Mouse (Mus musculus) adrenal gland, adult (tissue): ENCODE measurements around the gene Scyl1.

Source experiments
- DNase-seq, 2 experiments: peaks; one replicate each; pipeline ENCODE4 v3.0.0; 2022 to 2023; ENCODE audit warnings: low spot score in 1 of 2; ENCODE audit not compliant: inconsistent age in 2 of 2

The Scyl1 gene

DNA sequence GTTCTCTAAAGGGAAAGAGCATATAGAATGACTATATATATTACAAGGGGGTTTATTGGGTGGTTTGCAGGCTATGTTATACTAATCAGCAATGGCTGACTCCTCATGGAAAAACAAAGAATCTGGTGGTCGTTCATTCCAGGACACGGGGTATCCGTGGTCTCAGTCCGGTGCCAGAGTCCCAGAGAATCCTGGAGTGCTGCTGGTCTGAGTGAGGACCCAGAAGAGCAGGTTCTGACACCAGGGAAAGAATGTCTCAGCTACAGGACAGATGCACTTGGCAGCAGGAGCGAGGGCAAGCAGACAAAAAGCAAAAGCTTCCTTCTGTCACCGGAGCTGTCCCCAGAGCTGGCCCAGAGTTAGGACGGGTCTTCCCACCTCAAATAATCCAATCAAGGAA is 17.4 kb upstream of the Scyl1 start:
- no peak for DNase-seq

GRCm38 (mm10) chr19:5787920-5788319 is 16.7 kb upstream of the Scyl1 start:
- peak in 1 of 2 experiments; percentile 4 for DNase-seq

GRCm38 (mm10) chr19:5787128-5787635 is 16.0 kb upstream of the Scyl1 start:
- peak; percentile 86 to 94 for DNase-seq

- peak; percentile 89 to 96 for DNase-seq
Observed at GRCm38 (mm10) chr19:5786441-5787114, 15.4 kb upstream of the Scyl1 start.

GRCm38 (mm10) chr19:5784958-5785577 is 13.8 kb upstream of the Scyl1 start:
- DNase-seq, result peak in 1 of 2 experiments; percentile 5

DNA sequence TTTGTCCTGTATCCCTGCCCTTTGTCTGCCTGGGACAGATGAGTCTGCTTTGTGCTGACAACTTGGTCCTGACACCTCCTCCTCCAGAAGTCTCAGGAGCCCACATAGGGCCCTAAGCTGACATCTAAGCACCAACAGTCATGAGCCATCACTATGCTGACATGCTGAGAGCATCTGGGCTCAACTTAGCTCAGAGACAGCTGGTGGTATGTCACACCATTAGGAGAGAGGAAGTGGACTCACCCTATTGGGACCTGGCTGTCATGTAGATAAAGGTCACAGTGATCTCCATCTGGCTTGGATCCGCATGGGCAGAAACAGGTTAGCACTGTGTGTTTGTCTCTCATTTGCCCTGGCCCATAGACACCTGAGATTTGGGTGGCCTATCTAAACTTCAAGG is 10.9 kb upstream of the Scyl1 start:
- DNase-seq, result peak in 1 of 2 experiments; percentile 4

GRCm38 (mm10) chr19:5781532-5781931 is 10.3 kb upstream of the Scyl1 start:
- DNase-seq, result peak; percentile 22 to 55

GRCm38 (mm10) chr19:5780203-5780602 is 9.0 kb upstream of the Scyl1 start:
- peak; percentile 50 to 74 for DNase-seq

- no peak for DNase-seq
Observed at GRCm38 (mm10) chr19:5778312-5778711, 7.1 kb upstream of the Scyl1 start.

- DNase-seq, result no peak
Observed at GRCm38 (mm10) chr19:5777387-5778032, 6.3 kb upstream of the Scyl1 start.

DNA sequence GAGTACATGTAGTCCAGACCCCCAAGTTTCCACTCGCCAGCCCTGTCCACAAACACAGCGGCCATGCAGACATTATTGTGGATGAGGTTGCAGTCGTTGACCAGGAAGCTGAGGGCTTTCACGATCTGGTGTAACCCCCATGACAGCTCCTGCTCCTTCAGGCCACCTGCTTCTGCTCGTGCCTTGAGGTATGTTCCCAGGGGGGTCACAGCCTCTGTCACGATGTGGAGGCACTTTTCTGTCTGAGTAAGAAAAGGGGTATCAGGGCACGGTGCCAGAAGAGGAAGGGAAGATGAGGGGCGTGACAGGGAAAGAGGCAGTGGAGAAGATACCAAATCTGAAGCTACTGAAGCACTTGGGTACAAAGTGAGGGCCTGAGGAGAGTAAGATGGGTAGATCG is 908 bp downstream of the Scyl1 start:
- DNase-seq, result no peak

- DNase-seq, result peak in 1 of 2 experiments; percentile 29
Observed at GRCm38 (mm10) chr19:5767271-5767670, 3.9 kb downstream of the Scyl1 start.

DNA sequence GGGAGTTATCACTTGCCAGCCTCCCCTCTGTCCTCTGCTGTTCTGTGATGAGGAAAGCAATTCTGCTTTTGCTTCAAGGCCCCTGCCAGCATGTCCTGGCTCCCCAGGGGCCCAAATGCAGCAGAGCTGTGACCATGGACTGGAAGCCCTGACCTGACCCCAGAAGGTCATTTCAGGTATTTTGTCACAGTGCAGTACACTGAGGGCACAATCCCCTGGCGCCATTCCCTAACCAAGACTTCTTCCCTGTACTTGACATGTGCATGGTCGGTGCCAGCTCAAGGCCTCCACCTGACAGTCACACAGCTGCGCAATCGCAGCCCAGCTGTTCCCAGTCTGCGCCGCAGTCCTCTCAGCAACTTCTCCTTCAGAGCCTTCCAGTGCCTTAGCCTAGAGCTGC is 8.1 kb downstream of the Scyl1 start:
- DNase-seq, result peak in 1 of 2 experiments; percentile 80

DNA sequence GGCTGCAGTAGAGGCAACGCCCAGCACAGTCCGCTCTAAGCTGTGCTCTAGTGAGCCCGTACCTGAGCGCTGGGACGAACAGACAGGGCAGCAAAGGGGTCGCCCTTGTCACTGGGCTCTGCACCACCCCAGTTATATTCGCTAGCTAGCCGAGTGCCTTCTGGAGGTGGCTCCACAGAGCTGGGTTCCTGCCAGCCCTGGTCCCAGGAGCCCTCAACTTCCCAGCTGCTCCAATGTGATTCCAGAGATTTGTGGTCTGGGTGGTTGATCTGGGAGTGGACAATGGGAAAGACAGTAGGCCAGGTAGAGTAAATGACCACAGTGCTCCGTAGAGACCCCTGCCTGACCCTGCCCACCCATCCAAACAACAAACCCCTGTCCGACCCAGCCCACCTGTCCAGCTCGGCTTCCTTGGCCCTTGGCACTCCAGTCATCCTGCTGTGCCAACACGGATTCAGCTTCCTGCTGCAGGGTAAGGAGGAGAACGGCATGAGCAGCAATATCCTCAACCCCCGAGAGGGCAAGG is 12.3 kb downstream of the Scyl1 start:
- DNase-seq, result peak; percentile 8 to 56

DNA sequence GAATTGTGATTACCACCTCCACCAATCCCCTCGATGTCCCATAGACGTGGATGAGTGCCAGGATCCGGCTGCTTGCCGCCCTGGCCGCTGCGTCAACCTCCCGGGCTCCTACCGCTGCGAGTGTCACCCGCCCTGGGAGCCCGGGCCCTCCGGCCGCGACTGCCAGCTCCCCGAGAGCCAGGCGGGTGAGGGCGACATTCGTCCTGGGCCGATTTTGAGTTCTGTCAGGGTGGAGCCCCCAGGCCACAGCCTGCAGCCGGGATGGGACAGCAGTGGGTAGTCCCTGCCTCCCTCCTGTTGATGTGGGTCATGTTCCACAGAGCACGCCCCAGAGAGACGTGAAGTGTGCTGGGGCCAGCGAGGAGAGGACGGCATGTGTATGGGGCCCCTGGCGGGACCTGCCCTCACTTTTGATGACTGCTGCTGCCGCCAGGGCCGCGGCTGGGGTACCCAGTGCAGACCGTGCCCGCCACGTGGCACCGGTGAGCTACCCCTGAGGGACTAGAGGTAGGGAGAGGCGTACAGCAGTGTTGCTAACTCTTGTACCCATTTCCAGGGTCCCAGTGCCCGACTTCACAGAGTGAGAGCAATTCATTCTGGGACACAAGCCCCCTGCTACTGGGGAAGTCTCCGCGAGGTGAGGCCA is 14.1 kb downstream of the Scyl1 start:
- DNase-seq, result peak in 1 of 2 experiments; percentile 47

GRCm38 (mm10) chr19:5756321-5756985 is 14.8 kb downstream of the Scyl1 start:
- DNase-seq, result peak in 1 of 2 experiments; percentile 51

- peak; percentile 69 to 83 for DNase-seq
Observed at GRCm38 (mm10) chr19:5751742-5752141, 19.5 kb downstream of the Scyl1 start.

DNA sequence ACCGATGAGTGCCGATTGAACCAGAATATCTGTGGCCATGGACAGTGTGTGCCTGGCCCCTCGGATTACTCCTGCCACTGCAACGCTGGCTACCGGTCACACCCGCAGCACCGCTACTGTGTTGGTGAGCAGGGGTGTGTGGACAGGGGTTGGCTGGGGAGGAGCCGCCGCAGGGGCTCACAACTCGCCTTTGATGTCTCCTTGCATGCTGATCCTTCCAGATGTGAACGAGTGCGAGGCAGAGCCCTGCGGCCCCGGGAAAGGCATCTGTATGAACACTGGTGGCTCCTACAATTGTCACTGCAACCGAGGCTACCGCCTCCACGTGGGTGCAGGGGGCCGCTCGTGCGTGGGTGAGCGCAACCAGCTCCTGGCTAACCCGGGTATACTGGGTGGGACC is 20.3 kb downstream of the Scyl1 start:
- DNase-seq, result peak in 1 of 2 experiments; percentile 48

DNA sequence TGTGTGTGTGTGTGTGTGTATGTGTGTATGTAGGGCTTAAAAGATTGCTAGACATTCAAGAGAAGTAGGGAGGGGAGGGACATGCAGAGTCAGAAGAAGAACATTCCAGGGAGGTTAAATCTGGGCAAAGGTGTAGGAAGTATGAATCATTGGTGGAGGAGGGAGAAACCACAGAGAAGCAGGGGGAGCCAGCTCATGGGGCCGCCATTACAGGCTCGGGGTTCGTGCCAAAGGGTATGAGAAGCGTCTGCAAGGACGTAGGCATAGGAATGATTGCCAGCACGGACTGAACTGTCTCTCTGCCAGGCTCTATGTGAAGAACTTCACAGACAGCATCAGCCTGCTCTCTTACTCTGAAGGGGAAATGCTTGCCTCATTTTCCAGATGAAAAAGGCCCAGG is 21.7 kb downstream of the Scyl1 start:
- peak; percentile 87 to 90 for DNase-seq

DNA sequence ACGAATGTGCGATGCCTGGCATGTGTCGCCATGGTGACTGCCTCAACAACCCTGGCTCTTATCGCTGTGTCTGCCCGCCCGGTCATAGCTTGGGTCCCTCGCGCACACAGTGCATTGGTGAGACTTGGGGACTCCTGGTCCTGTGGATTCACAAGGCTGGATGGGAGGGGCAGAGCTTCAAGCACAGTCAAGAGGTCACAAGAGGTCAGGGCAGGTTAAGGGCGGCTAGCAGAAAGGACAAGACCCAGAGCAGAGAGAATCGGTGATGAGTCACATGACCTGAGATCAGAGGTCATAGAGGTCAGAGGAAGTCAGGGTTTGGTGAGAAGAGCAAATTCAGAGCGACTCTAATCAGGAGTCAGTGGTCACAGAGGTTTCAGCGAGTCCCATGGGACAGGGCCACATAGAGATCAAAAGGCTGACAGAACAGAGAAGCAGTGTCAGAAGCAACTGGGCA is 24.3 kb downstream of the Scyl1 start:
- DNase-seq, result no peak
